ENCODE assay signal across 9 mouse cellular contexts in genomic region chr2:3113866-3114265, GRCm38 (mm10). TPM values are rescaled to one million over a fixed set of nuclear protein-coding genes. Genes with fewer than 3 reads are reported as not detected.
DNase-seq lines count a peak whose midpoint lies in the region; ATAC-seq and TF ChIP-seq lines count a peak whose summit lies in the region.
"Had no signal": no experiment of that assay in that cellular context is flagged by ENCODE, and none has a peak within 500 bp of the region (broad histone marks: within the 10 kb centered on the region; RNA-seq: fewer than 3 reads in every experiment).

Gene Fam171a1 (plus strand): TSS chr2:3114224.

- no peaks in the 10 kb centered on the region for H3K36me3 ChIP-seq in intestine, embryonic 14.5 days (ENCODE audit: control insufficient read depth, insufficient read depth, low read length)
- no peaks in the 10 kb centered on the region for H3K36me3 ChIP-seq in intestine, postnatal 0 days (ENCODE audit: control insufficient read depth, insufficient read depth)
- H3K36me3 ChIP-seq in heart, embryonic 12.5 days, result no peaks in the 10 kb centered on the region
- H3K36me3 ChIP-seq in stomach, embryonic 14.5 days (ENCODE audit: control insufficient read depth, insufficient read depth, low read length), result no peaks in the 10 kb centered on the region

- H3K27me3 ChIP-seq in intestine, embryonic 14.5 days (replicated peaks; ENCODE audit: control insufficient read depth, insufficient read depth, low read length), result no peaks in the 10 kb centered on the region
- no peaks in the 10 kb centered on the region for H3K27me3 ChIP-seq in intestine, postnatal 0 days (replicated peaks; ENCODE audit: control insufficient read depth, insufficient read depth, low read length)
- no peaks in the 10 kb centered on the region for H3K27me3 ChIP-seq in heart, embryonic 12.5 days (replicated peaks)
- H3K27me3 ChIP-seq in stomach, embryonic 14.5 days (ENCODE audit: control insufficient read depth, insufficient read depth, low read length), result no peaks in the 10 kb centered on the region

- H3K27ac ChIP-seq in intestine, embryonic 14.5 days (ENCODE audit: low read depth), result no peak within 1 kb of the TSS
- H3K27ac ChIP-seq in intestine, postnatal 0 days (ENCODE audit: low read depth, low read length), result no peak within 1 kb of the TSS
- no peak within 1 kb of the TSS for H3K27ac ChIP-seq in heart, embryonic 12.5 days (ENCODE audit: poor library complexity, severe bottlenecking)
- no peak within 1 kb of the TSS; the same call in 1 of the 2 replicates for H3K27ac ChIP-seq in stomach, embryonic 14.5 days (ENCODE audit: low read length)

- no peak within 1 kb of the TSS for H3K9ac ChIP-seq in intestine, embryonic 14.5 days (ENCODE audit: low read length)
- H3K9ac ChIP-seq in intestine, postnatal 0 days (ENCODE audit: low read depth, low read length), result no peak within 1 kb of the TSS
- H3K9ac ChIP-seq in heart, embryonic 12.5 days, result no peak within 1 kb of the TSS
- H3K9ac ChIP-seq in stomach, embryonic 14.5 days (replicated peaks; ENCODE audit: low read depth, low read length), result no peak within 1 kb of the TSS

- H3K4me2 ChIP-seq in intestine, embryonic 14.5 days (ENCODE audit: low read length), result no peak within 1 kb of the TSS
- no peak within 1 kb of the TSS for H3K4me2 ChIP-seq in intestine, postnatal 0 days (replicated peaks; ENCODE audit: low read depth)
- H3K4me2 ChIP-seq in heart, embryonic 12.5 days, result no peak within 1 kb of the TSS
- H3K4me2 ChIP-seq in stomach, embryonic 14.5 days (replicated peaks; ENCODE audit: low read depth, low read length), result no peak within 1 kb of the TSS

- no peaks in the 10 kb centered on the region for H3K9me3 ChIP-seq in intestine, embryonic 14.5 days (ENCODE audit: control insufficient read depth, low read length)
- 0 out of 2 replicates have a peak, but pooled peaks cover 2% of the 10 kb centered on the region for H3K9me3 ChIP-seq in intestine, postnatal 0 days (ENCODE audit: control insufficient read depth)
- H3K9me3 ChIP-seq in heart, embryonic 12.5 days (replicated peaks), result no peaks in the 10 kb centered on the region
- H3K9me3 ChIP-seq in stomach, embryonic 14.5 days (ENCODE audit: control insufficient read depth, low read depth, low read length), result no peaks in the 10 kb centered on the region

- no peak for ATAC-seq in intestine, embryonic 14.5 days (replicated peaks; ENCODE audit: low FRiP score, low TSS enrichment, low read depth)
- ATAC-seq in intestine, postnatal 0 days, result no peak
- no peak for ATAC-seq in heart, embryonic 12.5 days (ENCODE audit: insufficient number of reproducible peaks, low FRiP score)
- ATAC-seq in stomach, embryonic 14.5 days (ENCODE audit: insufficient number of reproducible peaks, insufficient read depth, low FRiP score, low read depth), result no peak

- no peak for DNase-seq in intestine, embryonic 14.5 days (ENCODE audit: low spot score)
- no peak for DNase-seq in adrenal gland, postnatal 4 days (ENCODE audit: low spot score in 2 of 2)
- DNase-seq in left cerebral cortex, adult 8-10 months (ENCODE audit: low spot score in 2 of 2), result no peak
- DNase-seq in retina, embryonic 14.5 days (ENCODE audit: low spot score), result no peak
- no peak for DNase-seq in cerebellum, adult 18-20 months

- H3K4me1 ChIP-seq in intestine, embryonic 14.5 days (replicated peaks; ENCODE audit: control insufficient read depth, insufficient read depth, low read length), result no peaks in the 10 kb centered on the region
- H3K4me1 ChIP-seq in intestine, postnatal 0 days (replicated peaks; ENCODE audit: control insufficient read depth, insufficient read depth, low read length), result no peaks in the 10 kb centered on the region
- 0 out of 2 replicates have a peak, but pooled peaks cover 5% of the 10 kb centered on the region for H3K4me1 ChIP-seq in heart, embryonic 12.5 days (replicated peaks)
- H3K4me1 ChIP-seq in stomach, embryonic 14.5 days (ENCODE audit: control insufficient read depth, insufficient read depth, low read length), result peaks cover 5% of the 10 kb centered on the region

- no peak for TF ChIP-seq CTCF in intestine, postnatal 0 days (IDR thresholded peaks at IDR 0.05; ENCODE audit: low read depth)

- no peak within 1 kb of the TSS for H3K4me3 ChIP-seq in intestine, embryonic 14.5 days (ENCODE audit: low read depth, low read length)
- H3K4me3 ChIP-seq in intestine, postnatal 0 days (ENCODE audit: low read depth, low read length), result no peak within 1 kb of the TSS
- H3K4me3 ChIP-seq in heart, embryonic 12.5 days, result no peak within 1 kb of the TSS
- H3K4me3 ChIP-seq in stomach, embryonic 14.5 days (ENCODE audit: low read depth, low read length), result no peak within 1 kb of the TSS
- H3K4me3 ChIP-seq: erythroblast, embryonic 14.5 days had no signal

- WGBS in intestine, embryonic 14.5 days, result 72% methylated on average over 4 of the region's 4 CpGs
- WGBS in intestine, postnatal 0 days, result 72% methylated on average over 4 of the region's 4 CpGs
- 68% methylated on average over 4 of the region's 4 CpGs for WGBS in heart, embryonic 12.5 days
- 63% methylated on average over 4 of the region's 4 CpGs for WGBS in stomach, embryonic 14.5 days

RNA-seq across cellular contexts. Expression of gene Fam171a1, which starts in this region (rescaled TPM):
- 39.9 and 41.1 TPM in 2 replicates for polyA plus RNA-seq in intestine, embryonic 14.5 days (2014; fragmentation: Nextera tagmentation; extraction: Ambion mirVana)
- 8.4 and 8.6 TPM in 2 replicates for polyA plus RNA-seq in intestine, postnatal 0 days (2015; fragmentation: Nextera tagmentation; extraction: Ambion mirVana)
- 10 to 100 TPM; 46.7 to 50.3 TPM for total RNA-seq in adrenal gland, postnatal 4 days (2021)
- 32.8 and 34.3 TPM in 2 replicates for polyA plus RNA-seq in heart, embryonic 12.5 days (2016; fragmentation: Nextera tagmentation; extraction: Ambion mirVana)
- total RNA-seq in left cerebral cortex, adult 8-10 months (2022), result 10 to 100 TPM; 68.3 to 79.5 (median 69.0) TPM
- 33.6 and 34.0 TPM in 2 replicates for polyA plus RNA-seq in stomach, embryonic 14.5 days (2014; fragmentation: Nextera tagmentation; extraction: Ambion mirVana)
